Mouse (Mus musculus) liver, adult 2 months (tissue): Measurements from ENCODE around the gene Zfp358. TPM values are rescaled to one million over a fixed set of nuclear protein-coding genes. Genes with fewer than 3 reads are reported as not detected.

Experiments used
- DNase-seq: peaks from one replicate; pipeline ENCODE4 v3.0.0-alpha.2; 2011; ENCODE audit warnings: low read depth, low spot score; ENCODE audit errors: extremely low read depth
- H3K27ac ChIP-seq: fragments of 200-500 bp; replicated peaks from 2 replicates; pipeline ENCODE4 v1.5.1; 2012; ENCODE audit warnings: low read depth, mild to moderate bottlenecking, control low read depth, inconsistent platforms, low read length; ENCODE audit not compliant: insufficient read depth
- H3K27me3 ChIP-seq: fragments of 200-500 bp; 2 replicates; pipeline ENCODE4 v1.6.1; 2012; ENCODE audit warnings: mild to moderate bottlenecking, moderate library complexity, low read length, inconsistent platforms; ENCODE audit not compliant: control insufficient read depth, insufficient read depth
- H3K36me3 ChIP-seq: fragments of 200-500 bp; 2 replicates; pipeline ENCODE4 v1.6.1; 2012; ENCODE audit warnings: low read length, inconsistent platforms; ENCODE audit not compliant: control insufficient read depth, insufficient read depth
- H3K4me1 ChIP-seq: fragments of 200-500 bp; 2 replicates; pipeline ENCODE4 v1.6.1; 2011; ENCODE audit warnings: low read length; ENCODE audit not compliant: control insufficient read depth, insufficient read depth
- H3K4me3 ChIP-seq: fragments of 200-500 bp; 2 replicates; pipeline ENCODE4 v1.5.1; 2011; ENCODE audit warnings: low read depth, mild to moderate bottlenecking, control low read depth, low read length, moderate library complexity; ENCODE audit not compliant: insufficient read depth
- H3K79me2 ChIP-seq: fragments of 200-500 bp; 2 replicates; pipeline ENCODE4 v1.6.1; 2012; ENCODE audit warnings: inconsistent platforms, mild to moderate bottlenecking, low read length, moderate library complexity; ENCODE audit not compliant: control insufficient read depth, insufficient read depth
- H3K9ac ChIP-seq: fragments of 200-500 bp; 2 replicates; pipeline ENCODE4 v1.6.1; 2012; ENCODE audit warnings: low read depth, mild to moderate bottlenecking, control low read depth, inconsistent platforms, low read length
- CTCF ChIP-seq: fragments of 200-500 bp; IDR thresholded peaks from 2 replicates; pipeline ENCODE4 v1.5.1; 2011; ENCODE audit warnings: low read depth, low read length, control low read depth
- POLR2A ChIP-seq: fragments of 200-500 bp; IDR thresholded peaks from 2 replicates; pipeline ENCODE4 v1.6.1; 2011; ENCODE audit warnings: low read length, control low read depth; ENCODE audit not compliant: insufficient read depth; ENCODE audit errors: extremely low read depth
- WGBS: fragments of 180-500 bp; shearing (Covaris S2); methylation state at CpG from one replicate; pipeline ENCODE4 v1.1.7; 2018; 5-methylcytosine and 5-hydroxymethylcytosine counted together
- polyA plus RNA-seq: library from polyadenylated mRNA; depleted of rRNA; stranded (reverse); fragments of >200 nt; gene quantifications from 2 replicates; pipeline ENCODE4 v1.2.3, GENCODE M21; 2012
- total RNA-seq: library from RNA; depleted of rRNA; stranded (reverse); fragments of >200 nt; gene quantifications from 2 replicates; pipeline ENCODE4 v1.2.3, GENCODE M21; 2014

Zfp358 gene
- total and polyA plus RNA-seq, 2 experiments, result 2.7 to 25.9 TPM

DNA sequence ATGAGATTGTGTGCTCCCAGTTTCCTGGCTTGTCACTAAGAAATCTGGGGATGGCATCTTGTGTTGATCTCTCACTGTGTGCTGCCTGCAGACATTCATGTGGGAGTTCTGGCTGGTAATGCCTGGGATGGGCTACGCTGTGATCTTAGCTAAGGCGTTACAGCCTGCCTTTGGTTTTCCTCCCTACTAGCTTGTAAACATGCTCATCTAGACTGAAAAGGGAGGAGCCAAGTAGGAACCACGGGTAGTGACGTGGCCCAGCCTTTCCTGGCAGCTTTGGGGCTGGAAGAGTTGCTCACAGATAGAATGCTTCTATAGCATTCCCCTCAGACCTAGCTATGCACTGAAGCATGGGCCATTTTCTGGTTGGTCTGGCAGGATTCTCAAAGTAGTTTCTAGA, 9.3 kb downstream of the Zfp358 start:
- Histone ChIP-seq H3K79me2 (no peaks in the 10 kb centered on the region; the same call in 1 of the 2 replicates), H3K27me3 (no peaks in the 10 kb centered on the region), H3K9ac (no peak overlapping the region), H3K27ac (no peak overlapping the region), H3K4me1 (peaks cover 9% of the 10 kb centered on the region), H3K36me3 (peaks cover 4% of the 10 kb centered on the region; the same call in 1 of the 2 replicates), H3K4me3 (no peak overlapping the region)
- no peak for TF ChIP-seq POLR2A
- no peak for TF ChIP-seq CTCF
- 42% methylated on average over 4 of the region's 4 CpGs for WGBS
- DNase-seq, result no peak

DNA sequence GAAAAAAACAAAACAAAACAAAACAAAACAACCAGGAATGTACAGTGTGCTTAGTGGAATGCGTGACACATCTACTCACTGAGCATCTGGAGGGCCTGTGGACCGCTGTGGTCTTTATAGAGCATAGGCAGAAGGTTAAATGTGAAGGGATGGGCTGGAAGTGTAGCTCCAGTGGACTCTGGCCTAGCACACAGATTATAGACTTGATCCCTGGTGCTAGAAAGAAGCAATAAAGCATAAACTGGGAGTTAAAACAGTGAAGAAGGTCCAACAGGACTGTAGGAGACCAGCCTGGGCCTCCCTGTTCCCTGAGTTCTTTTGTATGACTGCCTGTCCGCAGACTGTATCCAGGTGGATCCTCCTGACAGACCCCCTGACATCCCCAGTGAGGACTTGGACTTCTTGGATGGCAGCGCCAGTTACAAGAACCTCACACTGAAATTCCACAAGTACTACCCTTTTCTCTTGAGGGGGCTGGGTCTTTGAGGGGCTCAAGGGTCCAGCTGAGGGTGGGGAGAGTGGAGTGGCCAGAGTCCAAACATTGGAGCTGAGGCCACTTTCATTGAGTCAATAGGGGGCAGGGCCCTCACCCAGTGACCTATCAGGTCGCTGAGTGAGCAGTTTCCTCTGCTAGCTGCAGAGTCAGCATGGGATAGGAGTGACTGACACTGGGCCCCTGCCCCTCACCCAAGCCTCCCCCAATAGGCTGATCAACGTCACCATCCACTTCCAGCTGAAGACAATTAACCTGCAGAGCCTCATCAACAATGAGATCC, 15.2 kb downstream of the Zfp358 start:
- peaks cover 9% of the 10 kb centered on the region; the same call in 1 of the 2 replicates for H3K36me3 ChIP-seq
- no peak overlapping the region for H3K27ac ChIP-seq
- no peaks in the 10 kb centered on the region for H3K4me1 ChIP-seq

DNA sequence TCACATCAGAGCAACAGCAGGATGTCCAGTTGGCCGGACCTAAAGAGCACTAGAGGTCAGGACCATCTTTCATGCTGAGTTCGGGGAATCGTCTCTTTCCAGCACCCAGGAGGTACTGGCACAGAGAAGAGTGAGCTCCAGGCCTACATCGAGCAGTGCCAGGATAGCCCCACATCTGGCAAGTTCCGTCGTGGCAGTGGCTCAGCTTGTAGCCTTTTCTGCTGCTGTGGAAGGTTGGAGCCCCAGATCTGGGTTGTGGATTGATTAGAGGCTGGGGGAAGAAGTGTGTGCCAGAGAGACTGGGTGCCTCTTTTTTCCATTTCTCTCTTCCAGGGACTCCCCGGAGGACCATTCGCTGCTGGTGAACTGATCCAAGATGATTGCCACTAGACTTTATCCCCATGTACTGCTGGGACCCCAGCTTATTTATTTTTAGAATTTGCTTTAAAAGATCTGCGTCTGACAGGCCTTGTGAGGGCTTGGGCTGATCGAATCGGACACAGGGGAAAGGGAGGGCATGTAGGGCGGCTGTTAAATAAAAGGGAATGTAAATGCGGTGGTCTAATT, 21.8 kb downstream of the Zfp358 start:
- H3K4me3 ChIP-seq, result peak overlapping the region; percentile 50
- peak; percentile 16 for DNase-seq
- peak overlapping the region; percentile 36 for H3K9ac ChIP-seq
- H3K4me1 ChIP-seq, result peaks cover 6% of the 10 kb centered on the region
- no peaks in the 10 kb centered on the region for H3K79me2 ChIP-seq
- H3K36me3 ChIP-seq, result peaks cover 3% of the 10 kb centered on the region; the same call in 1 of the 2 replicates
- H3K27ac ChIP-seq, result peak overlapping the region; percentile 68
- H3K27me3 ChIP-seq, result no peaks in the 10 kb centered on the region
- WGBS, result 13% methylated on average over 13 of the region's 13 CpGs
- no peak for TF ChIP-seq POLR2A
- no peak for TF ChIP-seq CTCF

More for the DNA sequence above, 15.2 kb downstream of the Zfp358 start:
- no peak overlapping the region for H3K4me3 ChIP-seq
- no peaks in the 10 kb centered on the region for H3K79me2 ChIP-seq
- H3K9ac ChIP-seq, result no peak overlapping the region
- DNase-seq, result no peak
- no peaks in the 10 kb centered on the region for H3K27me3 ChIP-seq
- TF ChIP-seq CTCF, result no peak
- no peak for TF ChIP-seq POLR2A
- 79% methylated on average over 6 of the region's 6 CpGs for WGBS

DNA sequence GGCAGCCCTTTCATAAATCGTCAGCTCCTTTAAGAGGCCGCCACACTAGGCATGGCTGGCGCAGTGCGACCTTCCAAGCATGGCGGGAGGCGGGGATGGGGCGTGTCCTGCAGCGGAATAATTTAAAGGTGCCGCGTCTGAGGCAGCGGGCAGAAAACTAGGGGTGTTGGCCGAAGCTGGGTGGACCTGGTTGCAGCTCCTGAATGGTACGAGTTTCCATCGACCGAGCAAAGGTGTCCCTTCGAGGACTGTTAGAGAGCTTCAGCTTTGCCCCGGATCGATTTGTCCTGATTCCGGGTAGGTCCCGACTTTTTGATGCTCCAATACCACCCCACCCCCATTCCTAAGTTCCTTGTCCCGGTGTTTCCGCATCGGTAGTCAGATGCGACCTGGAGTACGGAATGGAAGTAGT, 22.3 kb downstream of the Zfp358 start, which contains the start of gene Pnpla6:
Gene Pnpla6 (plus strand): TSS at position 125 of the 412 bp plus-strand sequence.
- H3K9ac ChIP-seq, result peak within 1 kb of the TSS; percentile 69
- H3K27me3 ChIP-seq, result no peaks in the 10 kb centered on the region
- under 1% methylated on average over 25 of the region's 25 CpGs for WGBS
- peak within 1 kb of the TSS; percentile 50 for H3K4me3 ChIP-seq
- peaks cover 3% of the 10 kb centered on the region; the same call in 1 of the 2 replicates for H3K36me3 ChIP-seq
- no peak for TF ChIP-seq CTCF
- TF ChIP-seq POLR2A, result peak; percentile 84
- H3K79me2 ChIP-seq, result no peaks in the 10 kb centered on the region
- peak; percentile 91 for DNase-seq
- peaks cover 6% of the 10 kb centered on the region for H3K4me1 ChIP-seq
- peak within 1 kb of the TSS; percentile 69 for H3K27ac ChIP-seq

DNA sequence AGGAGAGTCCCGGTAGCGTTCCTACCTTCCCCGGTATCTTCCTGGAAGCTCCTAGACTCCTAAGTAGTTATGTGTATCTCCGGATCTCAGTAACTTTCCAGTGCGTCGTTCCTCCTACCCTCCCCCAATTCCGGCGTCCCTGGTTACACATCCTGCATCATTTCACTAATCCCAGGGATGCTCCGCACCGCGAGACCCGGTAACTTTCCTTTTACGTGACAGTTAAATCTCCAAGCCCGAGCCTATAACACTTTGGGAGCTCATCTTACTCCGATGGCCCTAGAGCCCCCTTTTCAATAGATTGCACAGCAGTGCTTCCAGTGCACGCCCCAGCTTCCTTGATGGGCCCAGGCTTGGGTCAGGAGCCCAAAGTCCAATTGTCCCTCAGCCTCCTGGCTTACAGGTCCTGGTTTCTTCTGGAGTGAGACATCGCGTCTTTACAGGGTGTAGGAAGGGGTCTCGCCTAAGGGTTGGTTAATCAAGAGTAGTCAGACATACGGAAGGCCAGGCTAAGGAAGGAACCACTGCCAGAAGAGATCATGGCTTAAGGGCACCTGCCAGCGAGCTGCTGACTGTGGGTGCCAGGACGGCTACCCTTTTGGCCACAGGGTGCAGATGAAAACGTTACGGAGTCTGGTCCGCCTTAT, 23.0 kb downstream of the Zfp358 start:
- H3K79me2 ChIP-seq, result no peaks in the 10 kb centered on the region
- DNase-seq, result peak; percentile 74

More for the DNA sequence above, 23.0 kb downstream of the Zfp358 start:
- H3K9ac ChIP-seq, result peak overlapping the region; percentile 69
- TF ChIP-seq POLR2A, result no peak
- no peak for TF ChIP-seq CTCF
- H3K27me3 ChIP-seq, result no peaks in the 10 kb centered on the region
- H3K4me1 ChIP-seq, result peaks cover 6% of the 10 kb centered on the region
- peak overlapping the region; percentile 69 for H3K27ac ChIP-seq
- H3K4me3 ChIP-seq, result peak overlapping the region; percentile 50
- H3K36me3 ChIP-seq, result peaks cover 3% of the 10 kb centered on the region; the same call in 1 of the 2 replicates
- under 1% methylated on average over 25 of the region's 25 CpGs for WGBS
